Mouse (Mus musculus) layer of hippocampus, adult 2 months (tissue): Measurements from ENCODE around the gene Arhgap42. TPM values are rescaled to one million over a fixed set of nuclear protein-coding genes. Genes with fewer than 3 reads are reported as not detected.

ENCODE experiments used
- DNase-seq, 2 experiments: peaks; one replicate each; pipeline ENCODE4 v3.0.0; 2022; ENCODE audit warnings: low spot score in 2 of 2
- H3K27ac ChIP-seq: fragments of 200-600 bp; 2 replicates; pipeline ENCODE4 v1.8.1; 2022
- H3K4me3 ChIP-seq: fragments of 200-600 bp; 2 replicates; pipeline ENCODE4 v1.8.1; 2022; ENCODE audit warnings: mild to moderate bottlenecking
- CTCF ChIP-seq: fragments of 200-600 bp; conservative IDR thresholded peaks from 2 replicates; pipeline ENCODE4 v1.8.1; 2022; ENCODE audit warnings: antibody characterized with exemption, mild to moderate bottlenecking, moderate library complexity
- total RNA-seq, 2 experiments: library from RNA; stranded (reverse); gene quantifications; 2 replicates each; pipeline ENCODE4 v1.2.3; 2021

Arhgap42 gene
- total RNA-seq, 2 experiments from 2014 or later = 7.5 to 8.1 TPM

GRCm38 (mm10) chr9:9158241-9158640 lies 80.7 kb downstream of the Arhgap42 start:
- no peak overlapping the region for H3K27ac ChIP-seq
- TF ChIP-seq CTCF = no peak
- H3K4me3 ChIP-seq = no peak overlapping the region
- no peak for DNase-seq

- Histone ChIP-seq H3K27ac (no peak overlapping the region), H3K4me3 (no peak overlapping the region)
- DNase-seq = no peak
- no peak for TF ChIP-seq CTCF
Observed at GRCm38 (mm10) chr9:9157425-9157824, 81.5 kb downstream of the Arhgap42 start.

- Histone ChIP-seq H3K27ac (no peak overlapping the region), H3K4me3 (no peak overlapping the region)
- TF ChIP-seq CTCF = no peak
- DNase-seq = no peak
Observed at GRCm38 (mm10) chr9:9154636-9155035, 84.3 kb downstream of the Arhgap42 start.

- H3K4me3 ChIP-seq = no peak overlapping the region
- no peak for TF ChIP-seq CTCF
- no peak overlapping the region for H3K27ac ChIP-seq
- no peak for DNase-seq
Observed at GRCm38 (mm10) chr9:9144301-9145121, 94.4 kb downstream of the Arhgap42 start.

GRCm38 (mm10) chr9:9143102-9143501 lies 95.8 kb downstream of the Arhgap42 start:
- TF ChIP-seq CTCF = no peak
- H3K27ac ChIP-seq = no peak overlapping the region
- H3K4me3 ChIP-seq = no peak overlapping the region
- no peak for DNase-seq

GRCm38 (mm10) chr9:9142561-9142960 lies 96.3 kb downstream of the Arhgap42 start:
- Histone ChIP-seq H3K4me3 (no peak overlapping the region), H3K27ac (no peak overlapping the region)
- no peak for DNase-seq
- TF ChIP-seq CTCF = no peak

GRCm38 (mm10) chr9:9142144-9142543 lies 96.8 kb downstream of the Arhgap42 start:
- Histone ChIP-seq H3K4me3 (no peak overlapping the region), H3K27ac (no peak overlapping the region)
- TF ChIP-seq CTCF = no peak
- no peak for DNase-seq

GRCm38 (mm10) chr9:9128996-9129694 lies 109.8 kb downstream of the Arhgap42 start:
- TF ChIP-seq CTCF = no peak

GRCm38 (mm10) chr9:9127041-9127755 lies 111.7 kb downstream of the Arhgap42 start:
- Histone ChIP-seq H3K4me3 (no peak overlapping the region), H3K27ac (no peak overlapping the region)
- no peak for DNase-seq
- TF ChIP-seq CTCF = no peak

More at GRCm38 (mm10) chr9:9128996-9129694, 109.8 kb downstream of the Arhgap42 start:
- Histone ChIP-seq H3K27ac (no peak overlapping the region), H3K4me3 (no peak overlapping the region)
- DNase-seq = no peak

GRCm38 (mm10) chr9:9124156-9124555 lies 114.7 kb downstream of the Arhgap42 start:
- Histone ChIP-seq H3K27ac (no peak overlapping the region), H3K4me3 (no peak overlapping the region)
- no peak for DNase-seq
- no peak for TF ChIP-seq CTCF

- DNase-seq = no peak
- TF ChIP-seq CTCF = no peak
- no peak overlapping the region for H3K4me3 ChIP-seq
- no peak overlapping the region for H3K27ac ChIP-seq
Observed at GRCm38 (mm10) chr9:9114266-9114665, 124.6 kb downstream of the Arhgap42 start.

GRCm38 (mm10) chr9:9113847-9114246 lies 125.1 kb downstream of the Arhgap42 start:
- DNase-seq = no peak
- TF ChIP-seq CTCF = no peak
- no peak overlapping the region for H3K4me3 ChIP-seq
- H3K27ac ChIP-seq = no peak overlapping the region

GRCm38 (mm10) chr9:9112921-9113320 lies 126.0 kb downstream of the Arhgap42 start:
- Histone ChIP-seq H3K27ac (no peak overlapping the region), H3K4me3 (no peak overlapping the region)
- TF ChIP-seq CTCF = no peak
- no peak for DNase-seq
